Mouse (Mus musculus): ENCODE measurements at regions not wholly inside any gene's neighbourhood (a gene's known extent, or its start where the extent isn't known, plus 50 kb on each side); places are given as distances from the start of the nearest gene placed in this dataset.

DNA sequence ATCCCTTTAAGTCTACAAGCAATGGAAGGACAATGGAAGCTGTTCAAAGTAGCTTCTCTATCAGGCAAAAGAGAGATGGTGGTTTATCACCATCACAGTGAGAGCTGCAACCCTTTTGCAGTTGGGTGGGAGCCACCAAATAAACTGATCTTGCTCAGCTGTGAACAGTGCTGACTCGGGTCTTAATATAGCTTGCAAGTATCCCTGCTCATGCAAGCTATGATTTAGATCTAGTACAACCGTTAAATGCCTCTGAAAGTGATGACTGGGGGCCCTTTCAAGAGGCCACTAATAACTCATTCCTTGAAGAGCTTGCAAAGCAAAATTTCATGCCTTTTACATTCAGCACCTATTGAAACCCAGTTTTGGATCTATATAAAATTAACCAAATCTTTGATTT, 1154.5 kb upstream of the Lrrtm3 start:
- DNase-seq = no peak
- intact Hi-C loops (cut with DNase I) = no loop called here

- no peak for DNase-seq
- intact Hi-C loops (cut with DNase I) = no loop called here
Measured at GRCm38 (mm10) chr10:65224130-65224529, 1134.1 kb upstream of the Lrrtm3 start.

DNA sequence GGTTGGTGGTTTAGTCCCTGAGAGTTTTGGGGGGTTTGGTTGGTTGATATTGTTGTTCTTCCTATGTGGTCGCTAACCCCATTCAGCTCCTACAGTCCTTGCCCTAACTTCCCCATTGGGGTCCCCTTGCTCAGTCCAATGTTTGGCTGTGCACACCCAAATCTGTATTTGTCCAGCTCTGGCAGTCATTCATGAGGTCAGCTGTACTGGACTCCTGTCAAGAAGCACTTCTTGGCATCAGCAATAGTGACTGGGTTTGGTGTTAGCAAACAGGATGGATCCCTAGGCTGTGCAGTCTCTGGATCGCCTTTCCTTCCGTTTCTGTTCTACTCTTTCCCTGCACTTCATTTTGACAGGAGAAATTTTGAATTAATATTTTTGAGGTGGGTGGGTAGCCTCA, 1131.1 kb upstream of the Lrrtm3 start:
- intact Hi-C loops (cut with DNase I) = no loop called here
- no peak for DNase-seq

GRCm38 (mm10) chr10:65219251-65219650, 1129.2 kb upstream of the Lrrtm3 start:
- intact Hi-C loops (cut with DNase I) = no loop called here
- DNase-seq = no peak

GRCm38 (mm10) chr10:65216226-65216625, 1126.1 kb upstream of the Lrrtm3 start:
- intact Hi-C loops (cut with DNase I) = no loop called here

GRCm38 (mm10) chr10:65215206-65215605, 1125.1 kb upstream of the Lrrtm3 start:
- intact Hi-C loops (cut with DNase I) = no loop called here

More at GRCm38 (mm10) chr10:65216226-65216625, 1126.1 kb upstream of the Lrrtm3 start:
- no peak for DNase-seq

GRCm38 (mm10) chr10:65183659-65184058, 1093.6 kb upstream of the Lrrtm3 start:
- intact Hi-C loops (cut with DNase I) = no loop called here
- no peak for DNase-seq

More at GRCm38 (mm10) chr10:65215206-65215605, 1125.1 kb upstream of the Lrrtm3 start:
- DNase-seq = no peak

DNA sequence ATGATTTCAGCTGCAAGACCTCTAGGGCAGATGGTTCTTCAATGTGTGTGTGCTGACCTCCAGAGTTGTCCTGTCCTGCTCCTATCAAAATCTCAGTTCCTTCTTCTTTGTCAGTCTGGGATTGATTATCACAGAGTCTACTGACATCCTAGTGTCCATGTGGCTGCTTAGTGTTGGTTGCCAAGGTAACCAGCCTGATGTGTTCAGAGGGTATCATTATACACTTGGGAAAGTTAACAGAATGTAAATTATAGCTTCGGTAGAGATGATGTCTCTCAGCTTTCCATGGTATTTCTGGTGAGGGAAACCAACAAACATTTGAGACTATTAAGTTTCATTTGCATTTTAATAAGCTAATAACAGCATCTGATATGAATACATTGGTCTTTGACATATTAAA, 1092.5 kb upstream of the Lrrtm3 start:
- intact Hi-C loops (cut with DNase I) = no loop called here
- DNase-seq = no peak

DNA sequence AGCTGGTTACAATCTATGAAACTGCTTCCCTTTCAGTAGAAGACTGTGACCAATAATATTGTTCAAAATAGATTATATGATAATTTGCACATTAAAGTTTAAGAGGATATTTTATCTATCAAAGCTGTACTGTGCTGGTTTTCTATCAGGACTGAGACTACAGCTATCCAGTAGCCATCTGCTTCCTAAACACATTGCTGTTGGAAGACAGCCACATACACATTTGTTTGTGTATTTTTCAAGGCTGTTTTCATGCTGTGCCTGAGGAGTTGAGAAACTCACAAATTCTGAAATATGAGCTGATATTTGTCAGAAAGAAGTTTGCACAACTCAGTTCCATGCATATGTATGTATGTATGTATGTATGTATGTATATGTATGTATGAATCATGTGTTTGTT, 1089.0 kb upstream of the Lrrtm3 start:
- intact Hi-C loops (cut with DNase I) = no loop called here
- no peak for DNase-seq

- intact Hi-C loops (cut with DNase I) = no loop called here
- no peak for DNase-seq
Measured at GRCm38 (mm10) chr10:65154131-65154530, 1064.1 kb upstream of the Lrrtm3 start.

DNA sequence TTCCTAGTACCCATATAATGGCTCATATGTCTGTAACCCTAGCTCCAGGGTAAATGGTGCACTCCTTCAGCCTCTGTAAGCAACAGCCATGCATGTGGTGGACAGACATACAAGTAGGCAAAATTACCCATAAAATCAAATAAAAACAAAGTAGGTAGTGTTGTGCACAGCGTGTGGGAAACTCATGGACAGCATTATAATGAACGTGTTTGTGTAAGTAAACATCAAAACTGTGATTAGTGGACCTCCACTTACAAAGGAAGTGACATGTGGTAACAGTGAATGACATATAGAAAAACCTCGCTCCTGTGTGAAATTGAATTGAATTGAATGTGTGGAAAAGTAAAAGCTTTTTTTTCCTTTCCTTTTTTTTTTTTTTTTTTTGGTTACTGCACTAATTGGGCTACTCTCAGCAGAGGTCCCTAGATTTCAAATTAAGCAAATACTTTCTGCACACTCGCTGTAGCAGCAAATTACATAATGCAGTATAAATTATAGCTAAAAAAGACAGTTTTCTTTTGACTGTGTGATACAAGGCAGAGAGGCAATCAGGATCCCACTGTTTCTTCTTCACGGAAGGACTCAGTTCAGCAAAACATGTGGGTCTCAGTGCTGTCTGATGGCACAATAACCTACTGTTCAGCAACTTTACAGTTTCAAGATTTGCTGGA, 1035.0 kb upstream of the Lrrtm3 start:
- intact Hi-C loops (cut with DNase I) = no loop called here
- DNase-seq = no peak

- intact Hi-C loops (cut with DNase I) = no loop called here
- DNase-seq = no peak
Measured at GRCm38 (mm10) chr10:65118212-65118611, 1028.1 kb upstream of the Lrrtm3 start.

GRCm38 (mm10) chr10:65114586-65114985, 1024.5 kb upstream of the Lrrtm3 start:
- intact Hi-C loops (cut with DNase I) = no loop called here
- DNase-seq = no peak

DNA sequence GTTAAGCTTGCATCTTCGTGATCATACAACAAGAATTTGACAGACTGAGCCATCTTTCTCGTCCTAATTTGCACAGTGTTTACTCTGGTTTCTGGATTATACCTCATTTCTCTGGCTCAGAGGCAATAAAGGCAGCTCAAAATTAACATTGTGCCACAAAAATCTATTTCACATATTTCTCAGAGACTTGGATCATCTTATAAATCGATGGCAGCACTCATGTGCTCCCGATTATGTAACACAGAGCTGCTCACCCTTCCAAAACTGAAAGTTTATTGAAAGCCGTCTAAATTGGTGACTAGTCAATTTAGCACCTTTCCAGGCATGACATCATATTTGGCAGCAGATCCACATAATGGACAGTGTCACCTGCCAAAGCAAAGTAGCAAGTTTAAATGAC, 1020.7 kb upstream of the Lrrtm3 start:
- intact Hi-C loops (cut with DNase I) = no loop called here
- DNase-seq = peak; percentile 0 to 2

DNA sequence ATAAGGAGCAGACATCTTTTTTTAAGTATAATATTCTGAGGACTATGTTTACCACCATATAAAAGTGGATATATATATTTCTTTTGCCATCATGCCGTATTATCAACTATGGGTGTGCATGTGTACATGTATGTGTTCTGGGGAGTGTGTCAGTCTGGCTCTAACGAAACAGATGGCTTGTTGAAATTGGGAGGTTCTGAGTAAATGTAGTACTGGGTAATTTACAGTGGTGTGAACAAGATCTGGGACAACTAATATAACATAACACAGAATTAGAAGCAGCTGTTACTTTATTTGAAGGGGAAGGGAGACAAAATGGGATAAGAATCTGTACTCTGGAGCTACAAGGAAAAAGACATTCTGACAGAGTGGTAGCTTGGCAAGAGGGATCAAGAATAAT, 1017.3 kb upstream of the Lrrtm3 start:
- intact Hi-C loops (cut with DNase I) = no loop called here
- no peak for DNase-seq

- no peak for DNase-seq
- intact Hi-C loops (cut with DNase I) = no loop called here
Measured at GRCm38 (mm10) chr10:65084446-65084845, 994.4 kb upstream of the Lrrtm3 start.

DNA sequence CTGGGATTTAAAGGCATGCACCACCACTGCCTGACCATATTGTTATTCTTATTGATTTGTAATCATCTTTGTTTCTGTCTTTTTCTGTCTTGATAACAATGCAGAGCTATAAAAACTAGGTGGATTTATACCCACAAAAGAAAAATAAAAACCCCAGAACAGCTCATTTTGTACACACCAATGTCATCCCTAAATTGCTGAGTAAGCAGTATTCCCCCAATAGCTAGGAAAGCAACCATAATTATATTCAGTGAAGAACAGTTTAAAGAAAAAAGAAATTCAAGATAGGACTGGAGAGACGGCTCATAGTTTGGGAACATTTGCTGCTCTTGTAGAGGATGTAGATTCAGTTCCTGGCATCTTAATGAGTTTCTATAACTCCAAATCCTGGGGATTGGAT, 991.6 kb upstream of the Lrrtm3 start:
- intact Hi-C loops (cut with DNase I) = no loop called here
- no peak for DNase-seq

GRCm38 (mm10) chr10:65058086-65058485, 968.0 kb upstream of the Lrrtm3 start:
- no peak for DNase-seq
- intact Hi-C loops (cut with DNase I) = no loop called here
